28 mouse cellular contexts compared by ENCODE assay signal in the genomic region with DNA sequence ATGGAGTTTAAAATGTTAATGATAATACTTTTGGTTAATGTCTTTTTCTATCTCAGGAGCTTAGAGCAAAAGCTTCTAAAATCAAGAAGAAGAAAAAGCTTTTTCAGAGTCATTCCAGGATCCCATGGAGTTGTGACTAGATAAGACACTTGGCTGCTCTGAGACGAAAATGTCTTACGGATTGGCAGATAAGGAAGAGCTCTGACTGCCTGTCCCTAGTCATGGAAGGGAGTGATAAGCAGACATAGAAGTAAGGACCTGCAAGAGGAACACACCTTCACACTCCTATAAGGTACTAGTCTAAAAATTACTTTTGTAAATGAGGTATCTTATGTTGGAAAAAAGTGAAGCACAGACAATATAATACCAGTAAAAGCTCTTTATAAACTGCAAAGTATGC.
"Had no signal": no experiment of that assay in that cellular context is flagged by ENCODE, and none has a peak within 500 bp of the region (broad histone marks: within the 10 kb centered on the region; RNA-seq: fewer than 3 reads in every experiment).

No protein-coding gene starts in this region.

- H3K4me1 ChIP-seq: limb, embryonic 10.5 days; limb, embryonic 12.5 days; limb, embryonic 13.5 days; limb, embryonic 15.5 days; liver, embryonic 15.5 days; lung, embryonic 15.5 days; megakaryocyte, embryonic 14.5 days; midbrain, embryonic 10.5 days; midbrain, embryonic 12.5 days; midbrain, embryonic 13.5 days; midbrain, embryonic 15.5 days; neural tube, embryonic 12.5 days had no signal

- DNase-seq: left cerebral cortex, postnatal 4 days; lung, adult 18-20 months; lung, adult 2 months; lung, embryonic 14.5 days; lung, postnatal 10 days; lung, postnatal 14 days; lung, postnatal 36 days; lung, postnatal 4 days; midbrain, embryonic 14.5 days had no signal

- H3K9ac ChIP-seq: limb, embryonic 12.5 days; limb, embryonic 13.5 days; limb, embryonic 15.5 days; liver, embryonic 14.5 days; liver, embryonic 15.5 days; lung, embryonic 14.5 days; lung, embryonic 15.5 days; midbrain, embryonic 12.5 days; midbrain, embryonic 13.5 days; midbrain, embryonic 15.5 days; neural tube, embryonic 12.5 days had no signal

- H3K27ac ChIP-seq: left cerebral cortex, adult 2 months; limb, embryonic 10.5 days; limb, embryonic 12.5 days; limb, embryonic 13.5 days; limb, embryonic 15.5 days; liver, embryonic 14.5 days; liver, embryonic 15.5 days; lung, embryonic 15.5 days; macrophage; midbrain, embryonic 10.5 days; midbrain, embryonic 12.5 days; midbrain, embryonic 13.5 days; midbrain, embryonic 15.5 days; neural tube, embryonic 12.5 days had no signal

- H3K4me2 ChIP-seq: limb, embryonic 12.5 days; limb, embryonic 13.5 days; limb, embryonic 15.5 days; liver, embryonic 11.5 days; liver, embryonic 15.5 days; lung, embryonic 14.5 days; lung, embryonic 15.5 days; midbrain, embryonic 11.5 days; midbrain, embryonic 12.5 days; midbrain, embryonic 13.5 days; midbrain, embryonic 15.5 days; neural tube, embryonic 12.5 days had no signal

- H3K4me3 ChIP-seq: left cerebral cortex, adult 2 months; limb, embryonic 10.5 days; limb, embryonic 12.5 days; limb, embryonic 13.5 days; limb, embryonic 15.5 days; liver, embryonic 15.5 days; lung, embryonic 15.5 days; megakaryocyte, embryonic 14.5 days; midbrain, embryonic 10.5 days; midbrain, embryonic 12.5 days; midbrain, embryonic 13.5 days; midbrain, embryonic 15.5 days; myocyte; neural tube, embryonic 12.5 days had no signal

- H3K9me3 ChIP-seq: limb, embryonic 10.5 days; limb, embryonic 12.5 days; limb, embryonic 13.5 days; limb, embryonic 15.5 days; liver, embryonic 15.5 days; lung, embryonic 15.5 days; megakaryocyte, embryonic 14.5 days; midbrain, embryonic 10.5 days; midbrain, embryonic 12.5 days; midbrain, embryonic 13.5 days; midbrain, embryonic 15.5 days; neural tube, embryonic 12.5 days had no signal

- H3K36me3 ChIP-seq: limb, embryonic 10.5 days; limb, embryonic 12.5 days; limb, embryonic 13.5 days; limb, embryonic 15.5 days; liver, embryonic 15.5 days; lung, embryonic 15.5 days; midbrain, embryonic 10.5 days; midbrain, embryonic 12.5 days; midbrain, embryonic 13.5 days; midbrain, embryonic 15.5 days; neural tube, embryonic 12.5 days had no signal

- H3K27me3 ChIP-seq: limb, embryonic 12.5 days; limb, embryonic 13.5 days; limb, embryonic 15.5 days; liver, embryonic 15.5 days; lung, embryonic 15.5 days; midbrain, embryonic 12.5 days; midbrain, embryonic 13.5 days; midbrain, embryonic 15.5 days; neural tube, embryonic 12.5 days had no signal

- ATAC-seq: midbrain, embryonic 13.5 days; midbrain, embryonic 15.5 days; midbrain, embryonic 16.5 days had no signal
